Mouse (Mus musculus) liver, embryonic 15.5 days (tissue): ENCODE data around the gene Ube2v1. TPM values are rescaled to one million over a fixed set of nuclear protein-coding genes. Genes with fewer than 3 reads are reported as not detected.

Source experiments
- ATAC-seq: fragments of 200-750 bp; cut with Nextera tagmentation; 2 replicates; pipeline ENCODE4 v1.8.0; 2017; ENCODE audit warnings: moderate number of reproducible peaks, mild to moderate bottlenecking, moderate library complexity; ENCODE audit not compliant: insufficient read depth
- H3K27ac ChIP-seq: fragments of 300-500 bp; sonication (generic); replicated peaks from 2 replicates; pipeline ENCODE4 v1.5.1; 2015; ENCODE audit warnings: mild to moderate bottlenecking, inconsistent platforms
- H3K27me3 ChIP-seq: fragments of 300-500 bp; sonication (generic); 2 replicates; pipeline ENCODE4 v1.6.1; 2015; ENCODE audit warnings: mild to moderate bottlenecking, inconsistent platforms
- H3K36me3 ChIP-seq: fragments of 300-500 bp; sonication (generic); replicated peaks from 2 replicates; pipeline ENCODE4 v1.6.1; 2015; ENCODE audit warnings: moderate library complexity, mild to moderate bottlenecking, inconsistent platforms
- H3K4me1 ChIP-seq: fragments of 300-500 bp; sonication (generic); replicated peaks from 2 replicates; pipeline ENCODE4 v1.6.1; 2015; ENCODE audit warnings: inconsistent platforms
- H3K4me2 ChIP-seq: fragments of 300-500 bp; sonication (generic); 2 replicates; pipeline ENCODE4 v1.6.1; 2015; ENCODE audit warnings: moderate library complexity, mild to moderate bottlenecking, inconsistent platforms
- H3K4me3 ChIP-seq: fragments of 300-500 bp; sonication (generic); replicated peaks from 2 replicates; pipeline ENCODE4 v1.5.1; 2015; ENCODE audit warnings: mild to moderate bottlenecking, inconsistent platforms
- H3K9ac ChIP-seq: fragments of 300-500 bp; sonication (generic); 2 replicates; pipeline ENCODE4 v1.6.1; 2015; ENCODE audit warnings: moderate library complexity, mild to moderate bottlenecking, inconsistent platforms
- H3K9me3 ChIP-seq: fragments of 300-500 bp; sonication (generic); replicated peaks from 2 replicates; pipeline ENCODE4 v1.6.1; 2016; ENCODE audit warnings: inconsistent platforms
- WGBS: fragments of 180-500 bp; shearing (Covaris S2); methylation state at CpG from one replicate; pipeline ENCODE4 v1.1.7; 2015; ENCODE audit warnings: mixed read lengths; ENCODE audit not compliant: insufficient replicate concordance; 5-methylcytosine and 5-hydroxymethylcytosine counted together
- polyA plus RNA-seq: library from polyadenylated mRNA; unstranded; fragments of >200 nt; fragmentation: Nextera tagmentation; extraction: Ambion mirVana; gene quantifications from 2 replicates; pipeline ENCODE4 v1.2.1, GENCODE M21; 2015

Gene Ube2v1
- 187 and 195 TPM in 2 replicates for polyA plus RNA-seq

GRCm38 (mm10) chr2:167631591-167632448 is at the start of gene Ube2v1:
Gene Ube2v1, minus strand, starts transcription at chr2:167632095.
- under 1% methylated on average over 87 of the region's 87 CpGs for WGBS
- peak; percentile 67 for ATAC-seq
- no peaks in the 10 kb centered on the region for H3K27me3 ChIP-seq
- peaks cover 86% of the 10 kb centered on the region for H3K4me1 ChIP-seq
- peaks cover 16% of the 10 kb centered on the region for H3K36me3 ChIP-seq
- H3K4me2 ChIP-seq: peak within 1 kb of the TSS; percentile 79
- peak within 1 kb of the TSS; percentile 94 for H3K4me3 ChIP-seq
- H3K27ac ChIP-seq: peak within 1 kb of the TSS; percentile 99
- H3K9ac ChIP-seq: peak within 1 kb of the TSS; percentile 99
- no peaks in the 10 kb centered on the region for H3K9me3 ChIP-seq

- 28% methylated on average over 5 of the region's 5 CpGs for WGBS
- H3K9me3 ChIP-seq: no peaks in the 10 kb centered on the region
- H3K36me3 ChIP-seq: no peaks in the 10 kb centered on the region
- H3K4me3 ChIP-seq: no peak overlapping the region
- H3K27ac ChIP-seq: no peak overlapping the region
- H3K9ac ChIP-seq: no peak overlapping the region
- no peak for ATAC-seq
- no peak overlapping the region for H3K4me2 ChIP-seq
- H3K27me3 ChIP-seq: peaks cover 16% of the 10 kb centered on the region; the same call in 1 of the 2 replicates
- H3K4me1 ChIP-seq: peaks cover 25% of the 10 kb centered on the region
These were observed 48.8 kb upstream of the Ube2v1 start for GRCm38 (mm10) chr2:167680657-167681056.

GRCm38 (mm10) chr2:167679902-167680430 is 48.1 kb upstream of the Ube2v1 start:
- Histone ChIP-seq H3K27ac (no peak overlapping the region), H3K36me3 (no peaks in the 10 kb centered on the region), H3K9ac (no peak overlapping the region), H3K4me2 (no peak overlapping the region), H3K4me1 (peaks cover 23% of the 10 kb centered on the region), H3K9me3 (no peaks in the 10 kb centered on the region), H3K27me3 (peaks cover 12% of the 10 kb centered on the region; the same call in 1 of the 2 replicates), H3K4me3 (no peak overlapping the region)
- 1% methylated on average over 13 of the region's 13 CpGs for WGBS
- peak; percentile 70 for ATAC-seq

- H3K27me3 ChIP-seq: peaks cover 12% of the 10 kb centered on the region; the same call in 1 of the 2 replicates
- H3K4me1 ChIP-seq: peaks cover 26% of the 10 kb centered on the region
- no peak overlapping the region for H3K27ac ChIP-seq
- no peaks in the 10 kb centered on the region for H3K36me3 ChIP-seq
- H3K9ac ChIP-seq: no peak overlapping the region
- no peaks in the 10 kb centered on the region for H3K9me3 ChIP-seq
- no peak overlapping the region for H3K4me3 ChIP-seq
- 43% methylated on average over 5 of the region's 5 CpGs for WGBS
- no peak overlapping the region for H3K4me2 ChIP-seq
- ATAC-seq: no peak
These were observed 46.7 kb upstream of the Ube2v1 start for GRCm38 (mm10) chr2:167678600-167678999.

- H3K9me3 ChIP-seq: no peaks in the 10 kb centered on the region
- peaks cover 50% of the 10 kb centered on the region for H3K4me1 ChIP-seq
- H3K4me2 ChIP-seq: no peak overlapping the region
- H3K4me3 ChIP-seq: no peak overlapping the region
- ATAC-seq: no peak
- peaks cover 12% of the 10 kb centered on the region; the same call in 1 of the 2 replicates for H3K27me3 ChIP-seq
- WGBS: 37% methylated on average over 14 of the region's 14 CpGs
- no peak overlapping the region for H3K9ac ChIP-seq
- H3K27ac ChIP-seq: no peak overlapping the region
- no peaks in the 10 kb centered on the region for H3K36me3 ChIP-seq
These were observed 43.4 kb upstream of the Ube2v1 start for GRCm38 (mm10) chr2:167675120-167675909.

- peaks cover 42% of the 10 kb centered on the region for H3K4me1 ChIP-seq
- 16% methylated on average over 13 of the region's 13 CpGs for WGBS
- H3K27me3 ChIP-seq: peaks cover 12% of the 10 kb centered on the region; the same call in 1 of the 2 replicates
- peak overlapping the region; percentile 84 for H3K27ac ChIP-seq
- no peaks in the 10 kb centered on the region for H3K9me3 ChIP-seq
- H3K4me3 ChIP-seq: peak overlapping the region; percentile 36
- peak overlapping the region; percentile 58 for H3K4me2 ChIP-seq
- no peaks in the 10 kb centered on the region for H3K36me3 ChIP-seq
- peak; percentile 94 for ATAC-seq
- H3K9ac ChIP-seq: peak overlapping the region; percentile 3; the same call in 1 of the 2 replicates
These were observed 40.4 kb upstream of the Ube2v1 start for GRCm38 (mm10) chr2:167672212-167672685.

- Histone ChIP-seq H3K9me3 (no peaks in the 10 kb centered on the region), H3K27ac (peak overlapping the region; percentile 84), H3K4me1 (peaks cover 42% of the 10 kb centered on the region), H3K27me3 (peaks cover 7% of the 10 kb centered on the region; the same call in 1 of the 2 replicates), H3K36me3 (no peaks in the 10 kb centered on the region), H3K9ac (peak overlapping the region; percentile 3; the same call in 1 of the 2 replicates), H3K4me2 (peak overlapping the region; percentile 58), H3K4me3 (0 out of 2 replicates have a peak overlapping the region, but pooled peaks have one; percentile 10)
- 73% methylated on average over 5 of the region's 5 CpGs for whole genome bisulfite sequencing
- no peak for ATAC-seq
These were observed 39.3 kb upstream of the Ube2v1 start for GRCm38 (mm10) chr2:167671101-167671633.

- WGBS: 56% methylated on average over 4 of the region's 4 CpGs
- Histone ChIP-seq H3K4me3 (no peak overlapping the region), H3K27ac (no peak overlapping the region), H3K36me3 (no peaks in the 10 kb centered on the region), H3K4me1 (peaks cover 36% of the 10 kb centered on the region), H3K27me3 (peaks cover 5% of the 10 kb centered on the region; the same call in 1 of the 2 replicates), H3K9ac (no peak overlapping the region), H3K9me3 (no peaks in the 10 kb centered on the region), H3K4me2 (no peak overlapping the region)
- no peak for ATAC-seq
These were observed 37.5 kb upstream of the Ube2v1 start for GRCm38 (mm10) chr2:167669398-167669797.

- Histone ChIP-seq H3K27ac (no peak overlapping the region), H3K4me3 (no peak overlapping the region), H3K9me3 (no peaks in the 10 kb centered on the region), H3K9ac (no peak overlapping the region), H3K4me2 (no peak overlapping the region), H3K4me1 (peaks cover 27% of the 10 kb centered on the region), H3K36me3 (no peaks in the 10 kb centered on the region), H3K27me3 (peaks cover 6% of the 10 kb centered on the region)
- WGBS: 75% methylated on average over 5 of the region's 5 CpGs
- no peak for ATAC-seq
These were observed 36.5 kb upstream of the Ube2v1 start for GRCm38 (mm10) chr2:167668426-167668825.

GRCm38 (mm10) chr2:167665972-167666713 is 34.2 kb upstream of the Ube2v1 start:
- Histone ChIP-seq H3K27me3 (peaks cover 19% of the 10 kb centered on the region), H3K9ac (no peak overlapping the region), H3K9me3 (no peaks in the 10 kb centered on the region), H3K4me1 (peaks cover 16% of the 10 kb centered on the region), H3K4me2 (no peak overlapping the region), H3K27ac (no peak overlapping the region), H3K36me3 (no peaks in the 10 kb centered on the region), H3K4me3 (no peak overlapping the region)
- no peak for ATAC-seq
- 72% methylated on average over 18 of the region's 18 CpGs for WGBS
